Mouse (Mus musculus) heart, embryonic 10.5 days (tissue): ENCODE data around the gene Olfr553. TPM values are rescaled to one million over a fixed set of nuclear protein-coding genes. Genes with fewer than 3 reads are reported as not detected.

Source experiments
- DNase-seq: peaks from one replicate; pipeline ENCODE4 v3.0.0-alpha.2; 2017; ENCODE audit warnings: low spot score
- H3K27ac ChIP-seq: fragments of 300-500 bp; sonication (generic); 2 replicates; pipeline ENCODE4 v1.5.1; 2016; ENCODE audit warnings: mild to moderate bottlenecking
- H3K27me3 ChIP-seq: fragments of 300-500 bp; sonication (generic); 2 replicates; pipeline ENCODE4 v1.6.1; 2016; ENCODE audit warnings: mild to moderate bottlenecking; ENCODE audit not compliant: poor library complexity, insufficient read depth, severe bottlenecking
- H3K36me3 ChIP-seq: fragments of 300-500 bp; sonication (generic); 2 replicates; pipeline ENCODE4 v1.6.1; 2016; ENCODE audit warnings: mild to moderate bottlenecking, moderate library complexity
- H3K4me1 ChIP-seq: fragments of 300-500 bp; sonication (generic); 2 replicates; pipeline ENCODE4 v1.6.1; 2016; ENCODE audit warnings: mild to moderate bottlenecking
- H3K4me3 ChIP-seq: fragments of 300-500 bp; sonication (generic); 2 replicates; pipeline ENCODE4 v1.5.1; 2016; ENCODE audit warnings: mild to moderate bottlenecking, moderate library complexity
- H3K9me3 ChIP-seq: fragments of 300-500 bp; sonication (generic); 2 replicates; pipeline ENCODE4 v1.6.1; 2016; ENCODE audit warnings: mild to moderate bottlenecking, moderate library complexity
- WGBS: fragments of 180-500 bp; shearing (Covaris S2); methylation state at CpG from one replicate; pipeline ENCODE4 v1.1.7; 2016; 5-methylcytosine and 5-hydroxymethylcytosine counted together
- polyA plus RNA-seq: library from polyadenylated mRNA; unstranded; fragments of >200 nt; fragmentation: Nextera tagmentation; extraction: Ambion mirVana; gene quantifications from 2 replicates; pipeline ENCODE4 v1.2.1, GENCODE M21; 2016

The Olfr553 gene
- polyA plus RNA-seq, 1 experiment from 2014 or later, result not detected

- no peaks in the 10 kb centered on the region for H3K36me3 ChIP-seq
- no peaks in the 10 kb centered on the region for H3K4me1 ChIP-seq
- no peak within 1 kb of the TSS for H3K27ac ChIP-seq
- WGBS, result 89% methylated on average over 8 of the region's 8 CpGs
- H3K4me3 ChIP-seq, result no peak within 1 kb of the TSS
- no peaks in the 10 kb centered on the region for H3K9me3 ChIP-seq
- H3K27me3 ChIP-seq, result no peaks in the 10 kb centered on the region
- no peak for DNase-seq
Observed at GRCm38 (mm10) chr7:102571142-102571541, 46.9 kb downstream of the Olfr553 start, which contains the start of gene Olfr550. TSS of gene Olfr550 (plus strand) at chr7:102571442.

GRCm38 (mm10) chr7:102566219-102566618, 51.8 kb downstream of the Olfr553 start:
- 0 out of 2 replicates have a peak, but pooled peaks cover 9% of the 10 kb centered on the region for H3K4me1 ChIP-seq
- no peak for DNase-seq
- no peaks in the 10 kb centered on the region for H3K27me3 ChIP-seq
- peaks cover 2% of the 10 kb centered on the region; the same call in 1 of the 2 replicates for H3K36me3 ChIP-seq
- WGBS, result 75% methylated on average over 4 of the region's 4 CpGs
- H3K4me3 ChIP-seq, result no peak overlapping the region
- H3K9me3 ChIP-seq, result no peaks in the 10 kb centered on the region
- no peak overlapping the region for H3K27ac ChIP-seq

- WGBS, result 19% methylated on average over 10 of the region's 10 CpGs
Observed at GRCm38 (mm10) chr7:102564999-102565997, 52.7 kb downstream of the Olfr553 start, which contains the start of gene Trim21. TSS of gene Trim21 (minus strand) at chr7:102565486.

More at GRCm38 (mm10) chr7:102564999-102565997, 52.7 kb downstream of the Olfr553 start, which contains the start of gene Trim21:
- peak within 1 kb of the TSS; percentile 80 for H3K27ac ChIP-seq
- 0 out of 2 replicates have a peak, but pooled peaks cover 9% of the 10 kb centered on the region for H3K4me1 ChIP-seq
- H3K36me3 ChIP-seq, result peaks cover 2% of the 10 kb centered on the region; the same call in 1 of the 2 replicates
- H3K27me3 ChIP-seq, result no peaks in the 10 kb centered on the region
- H3K9me3 ChIP-seq, result no peaks in the 10 kb centered on the region
- peak within 1 kb of the TSS; percentile 63 for H3K4me3 ChIP-seq
- DNase-seq, result peak; percentile 93

Other genes starting within 250 kb of the Olfr553 start
- 190 and 198 TPM in 2 replicates for gene Rrm1, start 176.5 kb downstream of the Olfr553 start, polyA plus RNA-seq
- 0.19 and 0.22 TPM in 2 replicates for gene Olfr543, start 136.5 kb downstream of the Olfr553 start, polyA plus RNA-seq
- 0.04 TPM in 2 replicates for gene Olfr544, start 129.9 kb downstream of the Olfr553 start, polyA plus RNA-seq
- 0.11 TPM in 1 of 2 replicates, not detected in the other for gene Olfr545, start 118.6 kb downstream of the Olfr553 start, polyA plus RNA-seq
- not detected in 2 replicates for gene Olfr547, start 83.5 kb downstream of the Olfr553 start, polyA plus RNA-seq
- not detected in 2 replicates for gene Olfr548-ps1, start 77.3 kb downstream of the Olfr553 start, polyA plus RNA-seq
- not detected in 2 replicates for gene Olfr549, start 68.3 kb downstream of the Olfr553 start, polyA plus RNA-seq
- 0.47 and 0.65 TPM in 2 replicates for gene Trim21, start 52.7 kb downstream of the Olfr553 start, polyA plus RNA-seq
- gene Olfr550, start 46.8 kb downstream of the Olfr553 start, polyA plus RNA-seq, result not detected in 2 replicates
- not detected in 2 replicates for gene Olfr551, start 26.3 kb downstream of the Olfr553 start, polyA plus RNA-seq
- gene Olfr552, start 20.4 kb downstream of the Olfr553 start, polyA plus RNA-seq, result not detected in 2 replicates
- not detected in 2 replicates for gene Olfr554, start 20.2 kb upstream of the Olfr553 start, polyA plus RNA-seq
- not detected in 2 replicates for gene Olfr555, start 40.6 kb upstream of the Olfr553 start, polyA plus RNA-seq
- gene Olfr556, start 46.7 kb upstream of the Olfr553 start, polyA plus RNA-seq, result not detected in 2 replicates
- gene Trim68, start 69.1 kb upstream of the Olfr553 start, polyA plus RNA-seq, result 14.6 and 16.2 TPM in 2 replicates
- gene Olfr557, start 77.7 kb upstream of the Olfr553 start, polyA plus RNA-seq, result not detected in 2 replicates
- not detected in 2 replicates for gene Olfr558, start 84.0 kb upstream of the Olfr553 start, polyA plus RNA-seq
- gene Olfr33, start 100.9 kb upstream of the Olfr553 start, polyA plus RNA-seq, result not detected in 2 replicates
- gene Olfr559, start 109.3 kb upstream of the Olfr553 start, polyA plus RNA-seq, result not detected in 2 replicates
- not detected in 2 replicates for gene Olfr560, start 141.1 kb upstream of the Olfr553 start, polyA plus RNA-seq
- gene Olfr78, start 141.3 kb upstream of the Olfr553 start, polyA plus RNA-seq, result not detected in 2 replicates
- not detected in 2 replicates for gene Olfr561, start 153.0 kb upstream of the Olfr553 start, polyA plus RNA-seq
- not detected in 2 replicates for gene Olfr564, start 185.3 kb upstream of the Olfr553 start, polyA plus RNA-seq
- not detected in 2 replicates for gene Olfr566, start 240.5 kb upstream of the Olfr553 start, polyA plus RNA-seq